Mouse (Mus musculus): Measurements from ENCODE around the gene Tex45. TPM values are rescaled to one million over a fixed set of nuclear protein-coding genes. Genes with fewer than 3 reads are reported as not detected.
A peak's percentile ranks its signal among the peaks of the same experiment; 100 is the strongest.

The Tex45 gene
- total and polyA plus RNA-seq, 3 experiments: 0.06 to 0.12 TPM; not detected in 1

DNA sequence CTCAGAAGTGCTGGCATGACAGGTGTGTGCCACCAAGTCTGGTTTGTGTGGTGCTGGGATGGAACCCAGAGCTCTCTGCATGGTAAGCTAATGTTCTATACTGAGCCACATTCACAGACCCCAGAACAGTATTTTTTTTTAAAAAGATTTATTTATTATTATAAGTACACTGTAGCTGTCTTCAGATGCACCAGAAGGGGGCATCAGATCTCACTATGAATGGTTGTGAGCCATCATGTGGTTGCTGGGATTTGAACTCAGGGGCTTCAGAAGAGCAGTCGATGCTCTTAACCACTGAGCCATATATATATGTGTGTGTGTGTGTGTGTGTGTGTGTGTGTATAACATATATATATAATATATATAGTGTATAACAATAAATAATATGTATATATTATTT, 1.8 kb upstream of the Tex45 start (continued):
- TF ChIP-seq MAZ (IDR thresholded peaks at IDR 0.05; ENCODE audit: low read depth, low read length) (no peak), MEF2A (IDR thresholded peaks at IDR 0.05; ENCODE audit: extremely low read depth, insufficient replicate concordance, low read depth, low read length, poor library complexity, severe bottlenecking) (no peak), ZNF384 (IDR thresholded peaks at IDR 0.05; ENCODE audit: low read depth, low read length) (peak; percentile 66), POLR2AphosphoS2 (IDR thresholded peaks at IDR 0.05; ENCODE audit: low read length) (no peak), KAT2A (conservative IDR thresholded peaks at IDR 0.05; ENCODE audit: low read depth, low read length) (no peak), TCF12 (IDR thresholded peaks at IDR 0.05; ENCODE audit: low read depth, low read length) (no peak), NELFE (IDR thresholded peaks at IDR 0.05; ENCODE audit: low read depth, low read length) (no peak), MAX (IDR thresholded peaks at IDR 0.05; ENCODE audit: low read length) (no peak), SMC3 (IDR thresholded peaks at IDR 0.05; ENCODE audit: low read depth, low read length) (peak; percentile 57), CHD1 (IDR thresholded peaks at IDR 0.05; ENCODE audit: low read depth, low read length) (no peak), BHLHE40 (IDR thresholded peaks at IDR 0.05; ENCODE audit: borderline replicate concordance, low read depth, low read length) (no peak), UBTF (IDR thresholded peaks at IDR 0.05; ENCODE audit: borderline replicate concordance, insufficient read depth, low read depth, low read length) (no peak)

GRCm38 (mm10) chr8:3475715-3476429, 5.2 kb downstream of the Tex45 start:
- no peaks in the 10 kb centered on the region for H3K4me1 ChIP-seq (ENCODE audit: control insufficient read depth in 1 of 2, insufficient read depth in 2 of 2, low read length in 2 of 2)
- H3K9ac ChIP-seq (ENCODE audit: control insufficient read depth, low read depth, low read length, poor library complexity, severe bottlenecking): no peak overlapping the region
- H3K4me3 ChIP-seq (ENCODE audit: control insufficient read depth in 1 of 2, insufficient read depth in 1 of 2, low read depth in 2 of 2, low read length in 2 of 2): no peak overlapping the region
- no peaks in the 10 kb centered on the region for H3K79me2 ChIP-seq (ENCODE audit: control insufficient read depth, insufficient read depth, low read length, poor library complexity)
- no peaks in the 10 kb centered on the region for H3K9me3 ChIP-seq (replicated peaks; ENCODE audit: insufficient read depth, low read length)
- DNase-seq (ENCODE audit: low read depth, low spot score): no peak
- H3K27me3 ChIP-seq (ENCODE audit: control insufficient read depth in 1 of 2, insufficient read depth in 2 of 2, low read length in 2 of 2): 0 out of 4 replicates have a peak, but pooled peaks cover 0 to 2% of the 10 kb centered on the region in 2 experiments
- H3K36me3 ChIP-seq (ENCODE audit: control insufficient read depth in 1 of 2, insufficient read depth in 2 of 2, low read length in 2 of 2): no peaks in the 10 kb centered on the region
- TF ChIP-seq MAX (IDR thresholded peaks at IDR 0.05; ENCODE audit: low read length) (no peak), POLR2AphosphoS5 (IDR thresholded peaks at IDR 0.05; ENCODE audit: borderline replicate concordance, low read depth, low read length) (no peak), TAL1 (IDR thresholded peaks at IDR 0.05; ENCODE audit: low read length) (no peak), POLR2A (IDR thresholded peaks at IDR 0.05; ENCODE audit: control insufficient read depth in 1 of 2, insufficient read depth in 1 of 2, low read depth in 1 of 2, low read length in 2 of 2, poor library complexity in 1 of 2) (no peak), KAT2A (conservative IDR thresholded peaks at IDR 0.05; ENCODE audit: low read depth, low read length) (no peak), MAFK (IDR thresholded peaks at IDR 0.05; ENCODE audit: borderline replicate concordance, low read depth, low read length) (no peak), SIN3A (IDR thresholded peaks at IDR 0.05; ENCODE audit: low read length) (no peak), TCF12 (IDR thresholded peaks at IDR 0.05; ENCODE audit: low read depth, low read length) (no peak), RAD21 (IDR thresholded peaks at IDR 0.05; ENCODE audit: low read depth, low read length) (no peak), HCFC1 (IDR thresholded peaks at IDR 0.05; ENCODE audit: low read depth, low read length) (no peak), POLR2AphosphoS2 (IDR thresholded peaks at IDR 0.05; ENCODE audit: low read length) (no peak), ZMIZ1 (IDR thresholded peaks at IDR 0.05; ENCODE audit: low read depth, low read length) (no peak), CHD1 (IDR thresholded peaks at IDR 0.05; ENCODE audit: low read depth, low read length) (no peak), RCOR1 (IDR thresholded peaks at IDR 0.05; ENCODE audit: low read depth, low read length) (no peak)
- H3K27ac ChIP-seq (ENCODE audit: control insufficient read depth, low read depth, low read length): no peak overlapping the region

Measured in MEL (cell line).